Mouse (Mus musculus) forebrain, embryonic 16.5 days (tissue): ENCODE results near the gene Emg1. TPM values are rescaled to one million over a fixed set of nuclear protein-coding genes. Genes with fewer than 3 reads are reported as not detected.

ENCODE experiments used
- ATAC-seq: fragments of 200-750 bp; cut with Nextera tagmentation; 2 replicates; pipeline ENCODE4 v1.8.0; 2017; ENCODE audit warnings: mild to moderate bottlenecking, moderate library complexity
- H3K27ac ChIP-seq: fragments of 300-500 bp; sonication (generic); 2 replicates; pipeline ENCODE4 v1.5.1; 2014; ENCODE audit warnings: low read length, control low read depth
- H3K27me3 ChIP-seq: fragments of 300-500 bp; sonication (generic); replicated peaks from 2 replicates; pipeline ENCODE4 v1.6.1; 2014; ENCODE audit warnings: low read length; ENCODE audit not compliant: control insufficient read depth, insufficient read depth
- H3K36me3 ChIP-seq: fragments of 300-500 bp; sonication (generic); 2 replicates; pipeline ENCODE4 v1.6.1; 2014; ENCODE audit not compliant: control insufficient read depth, insufficient read depth
- H3K4me1 ChIP-seq: fragments of 300-500 bp; sonication (generic); replicated peaks from 2 replicates; pipeline ENCODE4 v1.6.1; 2014; ENCODE audit warnings: low read length; ENCODE audit not compliant: control insufficient read depth, insufficient read depth
- H3K4me2 ChIP-seq: fragments of 300-500 bp; sonication (generic); 2 replicates; pipeline ENCODE4 v1.6.1; 2014; ENCODE audit warnings: mild to moderate bottlenecking, low read length, control low read depth
- H3K4me3 ChIP-seq: fragments of 300-500 bp; sonication (generic); replicated peaks from 2 replicates; pipeline ENCODE4 v1.5.1; 2014; ENCODE audit warnings: mild to moderate bottlenecking, low read length, control low read depth
- H3K9ac ChIP-seq: fragments of 300-500 bp; sonication (generic); replicated peaks from 2 replicates; pipeline ENCODE4 v1.6.1; 2014; ENCODE audit warnings: low read depth, low read length, control low read depth
- H3K9me3 ChIP-seq: fragments of 300-500 bp; sonication (generic); 2 replicates; pipeline ENCODE4 v1.6.1; 2016; ENCODE audit warnings: low read length; ENCODE audit not compliant: control insufficient read depth
- WGBS: fragments of 180-500 bp; shearing (Covaris S2); extraction: QIAGEN DNeasy Blood & Tissue Kit; methylation state at CpG from one replicate; pipeline ENCODE4 v1.1.7; 2014; 5-methylcytosine and 5-hydroxymethylcytosine counted together
- microRNA counts: library from miRNA; unstranded; fragments of <30 nt; microRNA quantifications from one replicate; lab custom pipeline; 2016
- microRNA-seq: library from miRNA; unstranded; fragments of <30 nt; microRNA quantifications from one replicate; pipeline ENCODE4, GENCODE M21; 2017
- polyA plus RNA-seq: library from polyadenylated mRNA; unstranded; fragments of >200 nt; fragmentation: Nextera tagmentation; extraction: Ambion mirVana; gene quantifications from 2 replicates; pipeline ENCODE4 v1.2.1, GENCODE M21; 2015

The Emg1 gene
- polyA plus RNA-seq, 1 experiment from 2014 or later = 150 TPM

DNA sequence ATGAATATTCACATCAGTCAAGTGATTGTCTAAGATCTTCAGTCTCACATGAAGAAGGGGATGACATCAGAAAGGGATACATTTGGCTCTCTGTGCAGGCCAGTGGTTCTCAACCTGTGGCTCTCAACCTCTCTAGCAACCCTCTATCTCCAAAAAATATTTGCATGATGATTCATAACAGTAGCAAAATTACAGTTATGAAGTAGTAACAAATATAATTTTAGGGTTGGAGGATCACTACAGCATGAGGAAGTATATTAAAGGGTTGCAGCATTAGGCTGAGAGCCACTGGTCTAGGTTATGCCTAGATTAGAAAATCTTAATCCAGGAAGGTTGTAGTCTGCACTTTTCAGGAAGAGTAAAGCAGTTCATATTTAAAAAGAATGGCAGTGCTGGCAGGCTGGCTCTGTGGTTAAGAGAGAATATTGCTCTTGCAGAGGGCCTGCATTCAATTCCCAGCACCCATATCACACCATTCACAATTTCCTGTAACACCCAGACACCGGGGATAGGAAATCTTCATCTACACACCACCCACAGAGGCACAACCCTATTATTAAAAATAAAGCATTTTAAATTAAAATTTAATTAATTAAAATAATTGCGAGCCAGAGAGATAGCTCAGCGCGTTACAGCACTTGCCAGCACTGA, 50.7 kb downstream of the Emg1 start:
- Histone ChIP-seq H3K4me2 (no peak overlapping the region), H3K27ac (no peak overlapping the region), H3K4me3 (no peak overlapping the region), H3K4me1 (peaks cover 12% of the 10 kb centered on the region), H3K9me3 (no peaks in the 10 kb centered on the region), H3K27me3 (no peaks in the 10 kb centered on the region), H3K9ac (no peak overlapping the region), H3K36me3 (no peaks in the 10 kb centered on the region)
- ATAC-seq = no peak
- WGBS = 94% methylated on average over 4 of the region's 4 CpGs

DNA sequence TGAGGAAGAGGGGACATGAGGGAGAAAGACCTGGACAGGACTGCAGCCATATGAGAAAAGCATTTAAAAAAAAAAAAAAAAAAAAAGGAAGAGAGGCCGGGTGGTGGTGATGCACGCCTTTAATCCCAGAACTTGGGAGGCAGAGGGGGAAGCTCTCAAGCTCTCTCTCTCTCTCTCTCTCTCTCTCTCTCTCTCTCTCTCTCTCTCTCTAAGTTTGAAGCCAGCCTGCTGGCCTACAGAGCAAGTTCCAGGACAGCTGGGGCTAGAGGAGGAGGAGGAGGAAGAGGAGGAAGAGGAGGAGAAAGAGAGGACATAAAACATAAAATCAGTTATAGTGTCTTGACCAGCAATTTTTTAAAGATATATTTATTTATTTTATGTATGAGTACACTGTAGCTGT, 53.9 kb downstream of the Emg1 start:
- no peak overlapping the region for H3K4me3 ChIP-seq
- no peaks in the 10 kb centered on the region for H3K36me3 ChIP-seq
- WGBS = 100% methylated on average over 2 of the region's 2 CpGs
- H3K9ac ChIP-seq = no peak overlapping the region
- ATAC-seq = no peak
- no peaks in the 10 kb centered on the region for H3K27me3 ChIP-seq
- no peak overlapping the region for H3K4me2 ChIP-seq
- H3K9me3 ChIP-seq = no peaks in the 10 kb centered on the region
- peaks cover 3% of the 10 kb centered on the region; the same call in 1 of the 2 replicates for H3K4me1 ChIP-seq
- H3K27ac ChIP-seq = no peak overlapping the region

- no peaks in the 10 kb centered on the region for H3K9me3 ChIP-seq
- no peak overlapping the region for H3K27ac ChIP-seq
- no peak for ATAC-seq
- no peaks in the 10 kb centered on the region for H3K4me1 ChIP-seq
- H3K4me3 ChIP-seq = no peak overlapping the region
- no peaks in the 10 kb centered on the region for H3K36me3 ChIP-seq
- H3K4me2 ChIP-seq = no peak overlapping the region
- 85% methylated on average over 6 of the region's 6 CpGs for WGBS
- H3K9ac ChIP-seq = no peak overlapping the region
- H3K27me3 ChIP-seq = no peaks in the 10 kb centered on the region
Observed at GRCm38 (mm10) chr6:124655893-124656292, 56.1 kb downstream of the Emg1 start.

MicroRNAs within 50 kb of the gene (microRNA counts, 519-probe panel; counts per million panel counts)
- 1,149 counts per million, percentile 9 among the panel's probes with 10 or more counts for microRNA mmu-miR-141 (lab: Ali Mortazavi, UCI)
- microRNA mmu-miR-200c (lab: Ali Mortazavi, UCI) = 2,171 counts per million, percentile 42 among the panel's probes with 10 or more counts

Small RNA genes lying within 50 kb of the gene (microRNA-seq; reads per million reads assigned to microRNA genes)
- gene Mir141 = 49.3 reads per million, percentile 44 among the genes with 10 or more reads in this experiment
- gene Mir200c = 248 reads per million, percentile 66 among the genes with 10 or more reads in this experiment

Other genes with a start within 250 kb of the Emg1 start
- 62.8 and 90.9 TPM in 2 replicates for gene Clstn3, start 247.4 kb downstream of the Emg1 start, polyA plus RNA-seq
- 0.10 and 0.11 TPM in 2 replicates for gene C1rl, start 219.1 kb downstream of the Emg1 start, polyA plus RNA-seq
- 0.11 and 0.55 TPM in 2 replicates for gene C1ra, start 199.8 kb downstream of the Emg1 start, polyA plus RNA-seq
- gene C1s1, start 169.8 kb downstream of the Emg1 start, polyA plus RNA-seq = 0.29 and 0.47 TPM in 2 replicates
- gene C1rb, start 141.9 kb downstream of the Emg1 start, polyA plus RNA-seq = not detected in 2 replicates
- gene C1s2, start 76.1 kb downstream of the Emg1 start, polyA plus RNA-seq = 0.08 and 0.21 TPM in 2 replicates
- gene Lpcat3, start 49.2 kb downstream of the Emg1 start, polyA plus RNA-seq = 35.9 and 36.7 TPM in 2 replicates
- gene Phb2, start 158 bp upstream of the Emg1 start, polyA plus RNA-seq = 250 and 252 TPM in 2 replicates
- gene Ptpn6, start 26.5 kb upstream of the Emg1 start, polyA plus RNA-seq = 3.3 and 4.5 TPM in 2 replicates
- gene Grcc10, start 29.2 kb upstream of the Emg1 start, polyA plus RNA-seq = 614 and 641 TPM in 2 replicates
- gene Gm45234, start 43.8 kb upstream of the Emg1 start, polyA plus RNA-seq = not detected in 2 replicates
- 23.4 and 27.0 TPM in 2 replicates for gene Atn1, start 44.3 kb upstream of the Emg1 start, polyA plus RNA-seq
- gene Eno2, start 57.5 kb upstream of the Emg1 start, polyA plus RNA-seq = 44.9 and 63.3 TPM in 2 replicates
- gene Lrrc23, start 67.5 kb upstream of the Emg1 start, polyA plus RNA-seq = 2.5 and 4.9 TPM in 2 replicates
- gene Spsb2, start 96.5 kb upstream of the Emg1 start, polyA plus RNA-seq = 4.7 and 5.9 TPM in 2 replicates
- 359 and 360 TPM in 2 replicates for gene Tpi1, start 102.1 kb upstream of the Emg1 start, polyA plus RNA-seq
- 203 and 216 TPM in 2 replicates for gene Usp5, start 117.3 kb upstream of the Emg1 start, polyA plus RNA-seq
- 69.7 and 76.7 TPM in 2 replicates for gene Cdca3, start 117.4 kb upstream of the Emg1 start, polyA plus RNA-seq
- gene Gnb3, start 128.1 kb upstream of the Emg1 start, polyA plus RNA-seq = 0.42 and 0.75 TPM in 2 replicates
- 13.0 and 16.8 TPM in 2 replicates for gene P3h3, start 145.6 kb upstream of the Emg1 start, polyA plus RNA-seq
- 21.8 and 28.8 TPM in 2 replicates for gene Gpr162, start 151.8 kb upstream of the Emg1 start, polyA plus RNA-seq
- 0.06 and 0.30 TPM in 2 replicates for gene Cd4, start 176.0 kb upstream of the Emg1 start, polyA plus RNA-seq
- 1.7 and 2.9 TPM in 2 replicates for gene Lag3, start 199.5 kb upstream of the Emg1 start, polyA plus RNA-seq
- gene Ptms, start 207.9 kb upstream of the Emg1 start, polyA plus RNA-seq = 666 and 701 TPM in 2 replicates
- 459 and 463 TPM in 2 replicates for gene Mlf2, start 219.2 kb upstream of the Emg1 start, polyA plus RNA-seq